Mouse (Mus musculus) left cerebral cortex, adult 9 months (tissue): ENCODE results near the gene Aim2.
"Not testable (repeated sequence)": the region's sequence is repeated elsewhere in the genome, so short reads cannot be mapped to it uniquely, and the experiment has no call there.

ENCODE experiments used
- DNase-seq, 2 experiments: peaks; one replicate each; pipeline ENCODE4 v3.0.0; 2022; ENCODE audit warnings: low spot score in 2 of 2

Aim2 gene

GRCm38 (mm10) chr1:173350372-173350957, at the start of gene Aim2:
Aim2 (plus strand) TSS chr1:173350879.
- DNase-seq = no peak

GRCm38 (mm10) chr1:173302795-173303194, 47.9 kb upstream of the Aim2 start:
- not testable (repeated sequence) for DNase-seq

- not testable (repeated sequence) for DNase-seq
Measured at GRCm38 (mm10) chr1:173313535-173314050, 37.1 kb upstream of the Aim2 start.

GRCm38 (mm10) chr1:173315725-173316124, 35.0 kb upstream of the Aim2 start:
- DNase-seq = no peak

- DNase-seq = no peak
Measured at GRCm38 (mm10) chr1:173317925-173318477, 32.7 kb upstream of the Aim2 start.

- DNase-seq = no peak
Measured at GRCm38 (mm10) chr1:173321593-173322248, 29.0 kb upstream of the Aim2 start.

GRCm38 (mm10) chr1:173322249-173322627, 28.4 kb upstream of the Aim2 start:
- DNase-seq = peak in 1 of 2 experiments; percentile 22

- peak in 1 of 2 experiments; percentile 54 for DNase-seq
Measured at GRCm38 (mm10) chr1:173323839-173324585, 26.7 kb upstream of the Aim2 start.

GRCm38 (mm10) chr1:173324961-173325360, 25.7 kb upstream of the Aim2 start:
- DNase-seq = no peak

- DNase-seq = no peak
Measured at GRCm38 (mm10) chr1:173325395-173325794, 25.3 kb upstream of the Aim2 start.

GRCm38 (mm10) chr1:173326552-173326951, 24.1 kb upstream of the Aim2 start:
- DNase-seq = no peak

- no peak for DNase-seq
Measured at GRCm38 (mm10) chr1:173328446-173328845, 22.2 kb upstream of the Aim2 start.

GRCm38 (mm10) chr1:173329185-173329584, 21.5 kb upstream of the Aim2 start:
- DNase-seq = no peak

- DNase-seq = no peak
Measured at GRCm38 (mm10) chr1:173329743-173330142, 20.9 kb upstream of the Aim2 start.

- DNase-seq = no peak
Measured at GRCm38 (mm10) chr1:173332418-173332817, 18.3 kb upstream of the Aim2 start.

GRCm38 (mm10) chr1:173333312-173334253, 17.1 kb upstream of the Aim2 start, which contains the start of gene Ackr1:
Ackr1 (minus strand) TSS chr1:173333750.
- no peak for DNase-seq

- no peak for DNase-seq
Measured at GRCm38 (mm10) chr1:173335903-173336302, 14.8 kb upstream of the Aim2 start.

GRCm38 (mm10) chr1:173337008-173337407, 13.7 kb upstream of the Aim2 start:
- peak; percentile 43 to 56 for DNase-seq

- DNase-seq = peak in 1 of 2 experiments; percentile 72
Measured at GRCm38 (mm10) chr1:173339543-173339942, 11.1 kb upstream of the Aim2 start.

- no peak for DNase-seq
Measured at GRCm38 (mm10) chr1:173342425-173342824, 8.3 kb upstream of the Aim2 start.

- DNase-seq = no peak
Measured at GRCm38 (mm10) chr1:173343934-173344333, 6.7 kb upstream of the Aim2 start.
